Comparison of ENCODE assay signal across 10 mouse cellular contexts in the genomic region with DNA sequence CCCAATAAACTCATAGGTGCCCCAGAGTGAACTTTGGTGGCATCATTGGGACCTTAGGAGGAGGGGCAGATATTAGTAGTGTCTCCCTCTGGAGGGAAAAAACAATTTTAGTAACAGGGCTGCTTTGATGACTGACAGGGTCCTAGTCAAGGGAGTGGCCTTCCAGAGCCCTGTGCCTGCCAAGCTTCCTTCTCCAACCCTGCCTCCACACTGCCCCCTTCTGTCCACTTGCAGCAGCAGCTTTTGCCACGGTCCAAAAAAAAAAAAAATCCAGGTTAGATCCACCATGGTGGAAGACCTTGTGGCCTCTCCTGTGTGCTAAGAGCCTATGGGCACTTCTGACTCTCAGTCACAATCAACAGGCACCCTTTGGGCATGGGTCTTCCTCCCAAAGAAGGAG. TPM values are rescaled to one million over a fixed set of nuclear protein-coding genes. Genes with fewer than 3 reads are reported as not detected.
DNase-seq lines count a peak whose midpoint lies in the region; ATAC-seq and TF ChIP-seq lines count a peak whose summit lies in the region.
"Had no signal": no experiment of that assay in that cellular context is flagged by ENCODE, and none has a peak within 500 bp of the region (broad histone marks: within the 10 kb centered on the region; RNA-seq: fewer than 3 reads in every experiment).

No protein-coding gene starts in this region.

- DNase-seq in forebrain, postnatal 0 days: peak; percentile 38
- peak; percentile 78 for DNase-seq in urinary bladder, postnatal 14 days (ENCODE audit: low spot score)
- DNase-seq in urinary bladder, postnatal 10 days (ENCODE audit: low spot score): no peak
- DNase-seq in frontal cortex, postnatal 25 days (ENCODE audit: low spot score in 2 of 2): no peak

- no peaks in the 10 kb centered on the region for H3K9me3 ChIP-seq in forebrain, postnatal 0 days (ENCODE audit: low read length)
- no peaks in the 10 kb centered on the region for H3K9me3 ChIP-seq in forebrain, embryonic 13.5 days (replicated peaks)
- H3K9me3 ChIP-seq in intestine, postnatal 0 days (ENCODE audit: control insufficient read depth): no peaks in the 10 kb centered on the region
- H3K9me3 ChIP-seq: embryonic facial prominence, embryonic 13.5 days; midbrain, embryonic 12.5 days had no signal

- no peak overlapping the region for H3K4me3 ChIP-seq in forebrain, postnatal 0 days (ENCODE audit: low read depth, low read length)
- no peak overlapping the region for H3K4me3 ChIP-seq in forebrain, embryonic 13.5 days
- H3K4me3 ChIP-seq in cortical plate, adult 2 months (ENCODE audit: insufficient read depth, low read length): no peak overlapping the region
- no peak overlapping the region for H3K4me3 ChIP-seq in intestine, postnatal 0 days (ENCODE audit: low read depth, low read length)
- H3K4me3 ChIP-seq: embryonic facial prominence, embryonic 13.5 days; midbrain, embryonic 12.5 days had no signal

- WGBS in forebrain, postnatal 0 days: 6% methylated on average over 1 of the region's 1 CpGs
- 0% methylated on average over 1 of the region's 1 CpGs for WGBS in forebrain, embryonic 13.5 days
- WGBS in intestine, postnatal 0 days: 18% methylated on average over 1 of the region's 1 CpGs

- TF ChIP-seq POLR2A in cortical plate, adult 2 months (IDR thresholded peaks at IDR 0.05; ENCODE audit: extremely low read depth, insufficient read depth, low read length): no peak

- no peak for ATAC-seq in forebrain, postnatal 0 days
- ATAC-seq in forebrain, embryonic 13.5 days: no peak
- ATAC-seq in intestine, postnatal 0 days: no peak
- ATAC-seq in megakaryocyte, adult 5-6 weeks (ENCODE audit: poor library complexity, severe bottlenecking): peak; percentile 63

- H3K36me3 ChIP-seq in forebrain, postnatal 0 days (ENCODE audit: insufficient read depth): no peaks in the 10 kb centered on the region
- H3K36me3 ChIP-seq in forebrain, embryonic 13.5 days (ENCODE audit: poor library complexity, severe bottlenecking): no peaks in the 10 kb centered on the region
- no peaks in the 10 kb centered on the region for H3K36me3 ChIP-seq in intestine, postnatal 0 days (ENCODE audit: control insufficient read depth, insufficient read depth)
- H3K36me3 ChIP-seq: embryonic facial prominence, embryonic 13.5 days; midbrain, embryonic 12.5 days had no signal

- TF ChIP-seq CTCF in forebrain, postnatal 0 days (IDR thresholded peaks at IDR 0.05; ENCODE audit: low read depth): peak; percentile 58
- peak; percentile 71 for TF ChIP-seq CTCF in cortical plate, adult 2 months (IDR thresholded peaks at IDR 0.05; ENCODE audit: extremely low read depth, insufficient read depth, low read length)
- peak; percentile 82 for TF ChIP-seq CTCF in intestine, postnatal 0 days (IDR thresholded peaks at IDR 0.05; ENCODE audit: low read depth)

- H3K27ac ChIP-seq in forebrain, postnatal 0 days (ENCODE audit: low read depth, low read length): no peak overlapping the region
- H3K27ac ChIP-seq in forebrain, embryonic 13.5 days: no peak overlapping the region
- no peak overlapping the region for H3K27ac ChIP-seq in cortical plate, adult 2 months (ENCODE audit: insufficient read depth, low read length)
- no peak overlapping the region for H3K27ac ChIP-seq in intestine, postnatal 0 days (ENCODE audit: low read depth, low read length)
- H3K27ac ChIP-seq: embryonic facial prominence, embryonic 13.5 days; midbrain, embryonic 12.5 days had no signal

- H3K4me2 ChIP-seq in forebrain, postnatal 0 days (ENCODE audit: low read depth): no peak overlapping the region
- no peak overlapping the region for H3K4me2 ChIP-seq in forebrain, embryonic 13.5 days
- no peak overlapping the region for H3K4me2 ChIP-seq in intestine, postnatal 0 days (replicated peaks; ENCODE audit: low read depth)
- H3K4me2 ChIP-seq: embryonic facial prominence, embryonic 13.5 days; midbrain, embryonic 12.5 days had no signal

- H3K4me1 ChIP-seq in forebrain, postnatal 0 days (ENCODE audit: insufficient read depth): no peaks in the 10 kb centered on the region
- no peaks in the 10 kb centered on the region for H3K4me1 ChIP-seq in forebrain, embryonic 13.5 days
- H3K4me1 ChIP-seq in cortical plate, adult 2 months (ENCODE audit: control insufficient read depth, insufficient read depth, low read length): no peaks in the 10 kb centered on the region
- no peaks in the 10 kb centered on the region for H3K4me1 ChIP-seq in intestine, postnatal 0 days (replicated peaks; ENCODE audit: control insufficient read depth, insufficient read depth, low read length)
- H3K4me1 ChIP-seq: embryonic facial prominence, embryonic 13.5 days had no signal

- H3K27me3 ChIP-seq in forebrain, postnatal 0 days (ENCODE audit: insufficient read depth, low read length): no peaks in the 10 kb centered on the region
- peaks cover 7% of the 10 kb centered on the region; the same call in 1 of the 2 replicates for H3K27me3 ChIP-seq in forebrain, embryonic 13.5 days
- H3K27me3 ChIP-seq in intestine, postnatal 0 days (replicated peaks; ENCODE audit: control insufficient read depth, insufficient read depth, low read length): no peaks in the 10 kb centered on the region

- H3K9ac ChIP-seq in forebrain, postnatal 0 days: no peak overlapping the region
- H3K9ac ChIP-seq in forebrain, embryonic 13.5 days: no peak overlapping the region
- no peak overlapping the region for H3K9ac ChIP-seq in intestine, postnatal 0 days (ENCODE audit: low read depth, low read length)
- H3K9ac ChIP-seq: embryonic facial prominence, embryonic 13.5 days; midbrain, embryonic 12.5 days had no signal

RNA-seq across cellular contexts. Expression of gene 5031439G07Rik, which starts 7.6 kb away (rescaled TPM):
- total RNA-seq in forebrain, postnatal 0 days (2014; rRNA removed): 99.6 and 112 TPM in 2 replicates
- polyA plus RNA-seq in forebrain, postnatal 0 days (2015; fragmentation: Nextera tagmentation; extraction: Ambion mirVana): 27.4 and 28.9 TPM in 2 replicates
- 14.1 and 14.7 TPM in 2 replicates for polyA plus RNA-seq in forebrain, embryonic 13.5 days (2015; fragmentation: Nextera tagmentation; extraction: Ambion mirVana)
- 69.1 and 69.7 TPM in 2 replicates for polyA plus RNA-seq in cortical plate, adult 2 months (2012; rRNA removed)
- polyA plus RNA-seq in intestine, postnatal 0 days (2015; fragmentation: Nextera tagmentation; extraction: Ambion mirVana): 14.9 and 15.5 TPM in 2 replicates
- total RNA-seq in megakaryocyte, adult 5-6 weeks (2015): 48.7 and 48.8 TPM in 2 replicates
- 65.3 and 73.5 TPM in 2 replicates for total RNA-seq in megakaryocyte, adult 5-6 weeks (2017)

RNA-seq across cellular contexts. Expression of gene Upk3a, which starts 21.0 kb away (rescaled TPM):
- 1.1 and 2.2 TPM in 2 replicates for total RNA-seq in forebrain, postnatal 0 days (2014; rRNA removed)
- 1.3 and 1.4 TPM in 2 replicates for polyA plus RNA-seq in forebrain, postnatal 0 days (2015; fragmentation: Nextera tagmentation; extraction: Ambion mirVana)
- polyA plus RNA-seq in forebrain, embryonic 13.5 days (2015; fragmentation: Nextera tagmentation; extraction: Ambion mirVana): 0.15 and 0.59 TPM in 2 replicates
- polyA plus RNA-seq in cortical plate, adult 2 months (2012; rRNA removed): 0.19 TPM in 2 replicates
- polyA plus RNA-seq in intestine, postnatal 0 days (2015; fragmentation: Nextera tagmentation; extraction: Ambion mirVana): 2.0 and 2.2 TPM in 2 replicates
- not detected in 2 replicates for total RNA-seq in megakaryocyte, adult 5-6 weeks (2015)
- not detected in 2 replicates for total RNA-seq in megakaryocyte, adult 5-6 weeks (2017)

RNA-seq across cellular contexts. Expression of gene Fam118a, which starts 32.8 kb away (rescaled TPM):
- total RNA-seq in forebrain, postnatal 0 days (2014; rRNA removed): 27.9 and 32.8 TPM in 2 replicates
- polyA plus RNA-seq in forebrain, postnatal 0 days (2015; fragmentation: Nextera tagmentation; extraction: Ambion mirVana): 27.2 and 30.6 TPM in 2 replicates
- 20.8 and 24.1 TPM in 2 replicates for polyA plus RNA-seq in forebrain, embryonic 13.5 days (2015; fragmentation: Nextera tagmentation; extraction: Ambion mirVana)
- polyA plus RNA-seq in cortical plate, adult 2 months (2012; rRNA removed): 14.2 and 17.6 TPM in 2 replicates
- 23.1 and 25.3 TPM in 2 replicates for polyA plus RNA-seq in intestine, postnatal 0 days (2015; fragmentation: Nextera tagmentation; extraction: Ambion mirVana)
- total RNA-seq in megakaryocyte, adult 5-6 weeks (2015): 8.4 and 9.9 TPM in 2 replicates
- total RNA-seq in megakaryocyte, adult 5-6 weeks (2017): 7.5 and 8.8 TPM in 2 replicates

Comparison
In these comparisons a context has a peak if more than half of its experiments do, and no peak if none do; other contexts are left out.
1. DNase-seq: peak in forebrain, postnatal 0 days (single experiment) and urinary bladder, postnatal 14 days (single experiment); none in urinary bladder, postnatal 10 days (single experiment) and frontal cortex, postnatal 25 days (0 of 2).
2. Peak in every context shown above with its lines, with median percentiles within 50 percentile points of each other: CTCF ChIP-seq.